Comparison of ENCODE assay signal across 8 mouse cellular contexts in the genomic region with DNA sequence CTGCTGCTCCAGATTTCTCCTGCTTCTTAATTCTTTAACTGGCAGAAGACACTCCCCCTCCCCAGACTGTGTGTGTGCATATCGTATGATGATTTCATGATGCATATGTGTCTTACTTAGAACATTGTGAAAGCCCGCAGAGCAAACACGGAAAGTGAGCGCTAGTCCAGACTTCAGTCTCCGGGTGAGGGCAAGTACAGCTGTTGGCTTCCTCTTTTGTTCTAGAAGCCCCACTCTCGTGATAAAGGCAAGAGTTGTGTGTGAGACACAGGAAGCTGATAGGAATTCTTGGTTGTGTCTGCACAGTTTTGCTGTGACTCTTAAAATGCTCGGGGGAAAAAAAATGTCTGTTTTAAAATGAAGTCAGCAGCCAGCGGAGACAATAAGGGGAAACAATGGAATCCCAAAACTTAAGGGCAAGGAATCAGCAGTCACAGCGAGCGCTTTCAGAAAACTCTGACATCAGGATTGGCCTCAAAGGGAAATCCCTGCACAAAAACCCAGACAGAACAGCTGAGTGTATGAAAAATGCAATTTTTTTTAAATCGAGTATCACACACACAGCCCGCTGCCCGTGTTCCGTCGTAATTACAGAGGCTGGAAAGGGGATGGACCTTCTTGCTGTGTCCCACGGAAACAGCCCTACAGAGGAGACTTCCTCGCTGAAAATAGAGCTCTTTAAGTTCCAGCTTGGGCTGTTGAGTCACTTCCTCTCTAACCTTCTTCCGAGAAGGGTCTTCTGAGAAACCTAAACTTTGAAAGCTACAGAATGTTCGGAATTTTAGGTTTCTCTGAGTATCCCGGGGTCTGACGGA.
DNase-seq lines count a peak whose midpoint lies in the region; TF ChIP-seq lines count a peak whose summit lies in the region.

No protein-coding gene starts in this region.

- WGBS in heart, adult 2 months = 22% methylated on average over 21 of the region's 21 CpGs
- 48% methylated on average over 21 of the region's 21 CpGs for WGBS in midbrain, embryonic 10.5 days

- H3K9ac ChIP-seq in heart, adult 2 months (ENCODE audit: low read depth, low read length) = 0 out of 2 replicates have a peak overlapping the region, but pooled peaks have one; percentile 21

- no peak for TF ChIP-seq POLR2A in heart, adult 2 months (IDR thresholded peaks at IDR 0.05; ENCODE audit: insufficient read depth, low read depth, low read length)

- no peaks in the 10 kb centered on the region for H3K27me3 ChIP-seq in heart, adult 2 months (ENCODE audit: control insufficient read depth, insufficient read depth, low read length)
- H3K27me3 ChIP-seq in midbrain, embryonic 10.5 days (ENCODE audit: low read depth, poor library complexity, severe bottlenecking) = no peaks in the 10 kb centered on the region

- H3K4me1 ChIP-seq in heart, adult 2 months (ENCODE audit: control insufficient read depth, insufficient read depth, low read length) = peaks cover 1% of the 10 kb centered on the region; the same call in 1 of the 2 replicates
- peaks cover 75% of the 10 kb centered on the region for H3K4me1 ChIP-seq in midbrain, embryonic 10.5 days

- H3K9me3 ChIP-seq in midbrain, embryonic 10.5 days (replicated peaks) = no peaks in the 10 kb centered on the region

- intact Hi-C loops in heart, adult 2 months (cut with DNase I) = loop anchor here (5.0 kb wide), 1 partner anchor 94 kb away; no protein-coding TSS in a partner anchor

- TF ChIP-seq CTCF in heart, adult 2 months (IDR thresholded peaks at IDR 0.05) = no peak

- no peaks in the 10 kb centered on the region for H3K79me2 ChIP-seq in heart, adult 2 months (replicated peaks; ENCODE audit: control insufficient read depth, insufficient read depth, low read length)

- peak overlapping the region; percentile 18 for H3K4me3 ChIP-seq in heart, adult 2 months
- peak overlapping the region; percentile 23 for H3K4me3 ChIP-seq in midbrain, embryonic 10.5 days

- DNase-seq in 416B (ENCODE audit: low read depth) = peak; percentile 75
- peak; percentile 98 for DNase-seq in MEL-GATA-1-ER (ENCODE audit: extremely low read depth, low read depth)
- DNase-seq in heart, adult 2 months = peak; percentile 11 to 20
- peak; percentile 17 for DNase-seq in kidney, postnatal 14 days
- DNase-seq in midbrain, embryonic 10.5 days (ENCODE audit: low spot score) = peak; percentile 37
- peak; percentile 67 for DNase-seq in thymus, postnatal 0 days (ENCODE audit: low spot score)
- DNase-seq in gastrocnemius, adult 18-20 months (ENCODE audit: low spot score) = no peak
- no peak for DNase-seq in c-Kit-positive CD71-positive TER-119-positive erythroid progenitor cells, embryonic 14.5 days (ENCODE audit: low spot score)

- H3K36me3 ChIP-seq in heart, adult 2 months (ENCODE audit: control insufficient read depth, insufficient read depth, low read length) = no peaks in the 10 kb centered on the region
- no peaks in the 10 kb centered on the region for H3K36me3 ChIP-seq in midbrain, embryonic 10.5 days

- TF ChIP-seq EP300 in heart, adult 2 months (IDR thresholded peaks at IDR 0.05; ENCODE audit: insufficient read depth, low read depth, low read length) = no peak

- peak overlapping the region; percentile 52 for H3K27ac ChIP-seq in heart, adult 2 months
- H3K27ac ChIP-seq in midbrain, embryonic 10.5 days (replicated peaks) = peak overlapping the region; percentile 77

Comparison
In these comparisons a context has a peak if more than half of its experiments do, and no peak if none do; other contexts are left out.
1. DNase-seq: peak in 416B (single experiment), MEL-GATA-1-ER (single experiment), heart, adult 2 months (2 of 2), kidney, postnatal 14 days (single experiment), midbrain, embryonic 10.5 days (single experiment) and thymus, postnatal 0 days (single experiment); none in gastrocnemius, adult 18-20 months (single experiment) and c-Kit-positive CD71-positive TER-119-positive erythroid progenitor cells, embryonic 14.5 days (single experiment).